Mouse (Mus musculus) liver, postnatal 0 days (tissue): ENCODE measurements around the gene Nav2. TPM values are rescaled to one million over a fixed set of nuclear protein-coding genes. Genes with fewer than 3 reads are reported as not detected.

ENCODE experiments used
- ATAC-seq: fragments of 200-750 bp; cut with Nextera tagmentation; 2 replicates; pipeline ENCODE4 v1.8.0; 2017; ENCODE audit warnings: mild to moderate bottlenecking, moderate library complexity
- DNase-seq: peaks from one replicate; pipeline ENCODE4 v3.0.0-alpha.2; 2016
- H3K27ac ChIP-seq: fragments of 300-500 bp; sonication (generic); 2 replicates; pipeline ENCODE4 v1.5.1; 2014; ENCODE audit warnings: antibody characterized with exemption, moderate library complexity, mild to moderate bottlenecking, low read depth
- H3K27me3 ChIP-seq: fragments of 300-500 bp; sonication (generic); 2 replicates; pipeline ENCODE4 v1.6.1; 2014; ENCODE audit warnings: low read length, control low read depth, mixed read lengths; ENCODE audit not compliant: insufficient read depth
- H3K36me3 ChIP-seq: fragments of 300-500 bp; sonication (generic); replicated peaks from 2 replicates; pipeline ENCODE4 v1.6.1; 2014; ENCODE audit warnings: mild to moderate bottlenecking, control low read depth, low read length, moderate library complexity, mixed read lengths; ENCODE audit not compliant: insufficient read depth
- H3K4me1 ChIP-seq: fragments of 300-500 bp; sonication (generic); 2 replicates; pipeline ENCODE4 v1.6.1; 2014; ENCODE audit warnings: antibody characterized with exemption, mild to moderate bottlenecking, control low read depth; ENCODE audit not compliant: insufficient read depth
- H3K4me2 ChIP-seq: fragments of 300-500 bp; sonication (generic); 2 replicates; pipeline ENCODE4 v1.6.1; 2014; ENCODE audit warnings: low read depth, mild to moderate bottlenecking, low read length, moderate library complexity, mixed read lengths
- H3K4me3 ChIP-seq: fragments of 300-500 bp; sonication (generic); 2 replicates; pipeline ENCODE4 v1.5.1; 2014; ENCODE audit warnings: low read depth, low read length
- H3K9ac ChIP-seq: fragments of 300-500 bp; sonication (generic); replicated peaks from 2 replicates; pipeline ENCODE4 v1.6.1; 2014; ENCODE audit warnings: mild to moderate bottlenecking, moderate library complexity
- H3K9me3 ChIP-seq: fragments of 300-500 bp; sonication (generic); 2 replicates; pipeline ENCODE4 v1.6.1; 2016; ENCODE audit warnings: mild to moderate bottlenecking, control low read depth, low read length, mixed read lengths
- CTCF ChIP-seq: sonication (generic); IDR thresholded peaks from 2 replicates; pipeline ENCODE4 v1.5.1; 2016; ENCODE audit warnings: antibody characterized with exemption, low read depth
- EP300 ChIP-seq: IDR thresholded peaks from 2 replicates; pipeline ENCODE4 v1.6.1; 2016; ENCODE audit warnings: antibody characterized with exemption, low read depth, mild to moderate bottlenecking
- WGBS: fragments of 180-500 bp; shearing (Covaris S2); extraction: QIAGEN DNeasy Blood & Tissue Kit; methylation state at CpG from one replicate; pipeline ENCODE4 v1.1.7; 2014; ENCODE audit not compliant: insufficient replicate concordance; 5-methylcytosine and 5-hydroxymethylcytosine counted together
- polyA plus RNA-seq: library from polyadenylated mRNA; unstranded; fragments of >200 nt; fragmentation: Nextera tagmentation; extraction: Ambion mirVana; gene quantifications from 2 replicates; pipeline ENCODE4 v1.2.1, GENCODE M21; 2015

Nav2 gene
- polyA plus RNA-seq, 1 experiment from 2014 or later: 3.3 TPM

DNA sequence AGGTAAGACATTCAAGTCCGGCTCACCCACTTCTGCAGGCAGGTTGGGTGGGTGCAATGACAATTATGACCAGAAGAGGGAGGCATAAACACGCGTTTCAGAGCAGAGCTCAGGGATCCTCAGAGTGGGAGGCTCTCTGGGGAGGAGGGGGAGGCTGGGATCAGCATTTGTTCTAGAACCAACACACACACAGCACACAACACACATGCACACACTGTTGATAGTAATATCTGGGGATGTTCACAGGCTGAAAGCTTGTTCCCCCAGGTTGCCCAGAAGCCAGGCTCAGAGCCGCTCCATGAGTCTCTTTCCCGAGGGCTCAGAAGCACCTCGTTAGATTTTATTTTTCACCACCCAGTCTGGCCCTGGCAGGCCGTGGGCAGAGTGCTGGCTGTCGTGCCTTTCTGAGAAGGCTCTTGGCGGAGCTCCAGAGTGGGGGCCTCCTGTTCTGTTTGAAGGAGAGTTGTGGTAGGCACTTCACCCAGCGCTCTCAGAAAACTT, 224.4 kb downstream of the Nav2 start:
- 37% methylated on average over 10 of the region's 10 CpGs for WGBS
- TF ChIP-seq CTCF (peak; percentile 95), EP300 (no peak)
- no peaks in the 10 kb centered on the region for H3K36me3 ChIP-seq
- H3K4me3 ChIP-seq: no peak overlapping the region
- no peak overlapping the region for H3K9ac ChIP-seq
- H3K4me1 ChIP-seq: no peaks in the 10 kb centered on the region
- DNase-seq: peak; percentile 71
- H3K9me3 ChIP-seq: no peaks in the 10 kb centered on the region
- no peak overlapping the region for H3K27ac ChIP-seq
- no peaks in the 10 kb centered on the region for H3K27me3 ChIP-seq
- peak; percentile 33; the same call in 1 of the 2 replicates for ATAC-seq
- H3K4me2 ChIP-seq: no peak overlapping the region

DNA sequence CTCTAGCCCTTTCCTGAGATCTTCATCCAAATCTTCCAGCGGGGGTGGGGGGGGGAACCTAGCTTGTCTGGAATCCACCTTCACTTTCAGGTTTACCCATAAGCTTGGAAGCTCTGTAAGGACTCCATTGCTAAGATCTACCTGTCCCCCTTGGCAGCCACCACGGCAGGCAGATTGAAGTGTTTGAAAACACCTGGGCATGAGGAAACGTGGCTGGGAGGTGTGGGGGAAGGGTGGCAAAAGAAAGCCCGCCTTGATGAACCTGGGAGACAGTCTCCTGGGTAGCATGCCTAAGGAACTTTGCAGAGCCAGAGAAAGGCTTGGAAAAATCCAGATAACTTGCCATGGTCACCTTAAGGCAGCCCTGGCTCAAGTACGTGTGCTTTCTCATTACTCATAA, 225.9 kb downstream of the Nav2 start:
- H3K27ac ChIP-seq: no peak overlapping the region
- DNase-seq (no peak), ATAC-seq (no peak)
- no peak overlapping the region for H3K4me2 ChIP-seq
- WGBS: 63% methylated on average over 5 of the region's 5 CpGs
- no peaks in the 10 kb centered on the region for H3K27me3 ChIP-seq
- TF ChIP-seq CTCF (no peak), EP300 (no peak)
- H3K9me3 ChIP-seq: no peaks in the 10 kb centered on the region
- no peak overlapping the region for H3K9ac ChIP-seq
- no peaks in the 10 kb centered on the region for H3K36me3 ChIP-seq
- H3K4me1 ChIP-seq: no peaks in the 10 kb centered on the region
- H3K4me3 ChIP-seq: no peak overlapping the region

DNA sequence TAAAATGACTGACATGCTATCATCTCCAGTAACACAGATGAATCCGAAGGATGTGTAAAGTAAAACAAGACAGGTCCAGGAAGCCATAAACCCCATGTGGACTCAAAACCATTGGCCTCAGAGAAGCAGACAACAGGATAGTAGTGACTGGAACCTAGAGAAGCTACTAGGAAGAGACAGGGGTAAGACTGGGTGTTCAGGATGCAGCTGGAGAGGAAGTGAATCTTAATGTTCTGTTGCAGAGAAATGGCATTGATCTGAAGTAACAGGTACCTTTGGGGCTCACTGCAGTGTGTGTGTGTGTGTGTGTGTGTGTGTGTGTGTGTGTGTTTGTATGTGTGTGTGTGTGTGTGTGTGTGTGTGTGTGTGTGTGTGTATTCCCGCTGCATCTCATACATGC, 231.2 kb downstream of the Nav2 start:
- Histone ChIP-seq H3K4me2 (no peak overlapping the region), H3K9ac (no peak overlapping the region), H3K36me3 (no peaks in the 10 kb centered on the region), H3K4me3 (no peak overlapping the region), H3K27ac (no peak overlapping the region), H3K27me3 (no peaks in the 10 kb centered on the region), H3K4me1 (no peaks in the 10 kb centered on the region), H3K9me3 (no peaks in the 10 kb centered on the region)
- DNase-seq (no peak), ATAC-seq (no peak)
- TF ChIP-seq CTCF: no peak
- no peak for TF ChIP-seq EP300
- 62% methylated on average over 2 of the region's 2 CpGs for WGBS

DNA sequence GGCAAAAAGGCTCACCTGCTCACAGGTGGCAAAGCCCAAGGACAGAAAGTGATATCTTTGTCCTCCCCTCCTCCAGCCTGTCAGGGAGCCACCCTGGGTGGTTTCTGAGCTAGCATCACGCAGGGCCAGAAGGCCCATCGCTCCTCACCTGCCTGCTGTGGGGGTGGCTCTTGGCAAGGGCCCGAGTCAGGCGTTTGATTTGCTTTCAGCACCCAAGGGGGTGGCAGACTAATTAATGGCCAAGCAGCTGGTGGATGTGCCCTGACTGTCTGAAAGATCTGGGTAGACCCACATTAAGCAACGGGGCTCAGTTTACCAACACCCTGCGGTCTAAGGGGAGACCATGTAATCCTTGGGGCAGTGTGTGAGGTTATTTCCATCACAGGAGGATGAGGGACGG, 235.4 kb downstream of the Nav2 start:
- Histone ChIP-seq H3K27ac (no peak overlapping the region), H3K9me3 (no peaks in the 10 kb centered on the region), H3K4me1 (no peaks in the 10 kb centered on the region), H3K36me3 (no peaks in the 10 kb centered on the region), H3K4me3 (no peak overlapping the region), H3K9ac (no peak overlapping the region), H3K27me3 (no peaks in the 10 kb centered on the region), H3K4me2 (no peak overlapping the region)
- ATAC-seq: no peak
- TF ChIP-seq CTCF (no peak), EP300 (no peak)
- DNase-seq: no peak
- 64% methylated on average over 7 of the region's 7 CpGs for WGBS

DNA sequence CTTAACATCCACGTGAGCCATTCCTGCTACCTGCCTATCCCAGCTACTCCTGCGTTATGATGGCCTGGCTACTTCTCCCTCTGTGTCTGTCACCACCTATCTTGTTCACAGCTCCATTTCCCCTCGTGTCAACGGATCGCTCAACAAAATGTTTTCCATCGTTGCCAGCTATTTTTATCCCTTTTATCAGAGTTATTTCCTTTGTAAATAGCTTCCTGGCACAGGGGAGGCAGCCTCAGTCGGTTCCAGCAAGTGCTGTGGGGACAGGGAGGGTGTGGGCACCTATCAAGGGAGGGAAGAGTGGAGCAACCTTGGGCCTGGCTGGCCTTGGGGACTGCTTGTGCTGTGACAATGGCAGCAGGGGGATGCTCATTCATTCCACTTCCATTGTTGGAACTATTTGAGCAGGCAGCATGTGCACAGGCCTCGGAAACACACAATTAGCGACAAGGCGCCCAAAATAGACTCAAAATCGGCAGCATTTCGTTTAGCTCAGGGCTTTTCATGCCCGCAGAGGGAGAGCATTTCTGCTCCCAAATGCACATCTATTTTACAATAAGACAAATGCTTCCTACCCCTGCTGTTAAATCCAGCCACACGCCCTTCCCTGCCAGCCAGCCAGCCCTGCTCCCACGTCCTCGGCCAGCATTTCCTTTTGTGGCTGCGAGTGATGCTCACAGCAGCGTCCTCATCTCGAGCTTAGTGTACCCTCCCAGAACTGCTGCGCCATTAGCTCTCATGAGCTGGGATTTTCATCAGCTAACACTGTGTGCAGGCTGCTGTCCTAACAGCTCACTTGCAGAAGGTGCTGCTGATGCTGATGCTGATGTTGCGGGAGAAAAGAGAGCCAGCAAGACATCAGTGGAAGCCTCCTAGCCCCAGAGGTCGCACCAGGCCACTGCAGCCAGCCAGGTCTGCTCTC, 237.5 kb downstream of the Nav2 start:
- ATAC-seq (peak; percentile 43; the same call in 1 of the 2 replicates), DNase-seq (no peak)
- no peaks in the 10 kb centered on the region for H3K9me3 ChIP-seq
- 39% methylated on average over 22 of the region's 22 CpGs for WGBS
- no peak overlapping the region for H3K27ac ChIP-seq
- H3K9ac ChIP-seq: no peak overlapping the region
- H3K4me1 ChIP-seq: no peaks in the 10 kb centered on the region
- H3K27me3 ChIP-seq: no peaks in the 10 kb centered on the region
- H3K4me2 ChIP-seq: no peak overlapping the region
- no peaks in the 10 kb centered on the region for H3K36me3 ChIP-seq
- no peak overlapping the region for H3K4me3 ChIP-seq
- no peak for TF ChIP-seq EP300
- TF ChIP-seq CTCF: no peak

DNA sequence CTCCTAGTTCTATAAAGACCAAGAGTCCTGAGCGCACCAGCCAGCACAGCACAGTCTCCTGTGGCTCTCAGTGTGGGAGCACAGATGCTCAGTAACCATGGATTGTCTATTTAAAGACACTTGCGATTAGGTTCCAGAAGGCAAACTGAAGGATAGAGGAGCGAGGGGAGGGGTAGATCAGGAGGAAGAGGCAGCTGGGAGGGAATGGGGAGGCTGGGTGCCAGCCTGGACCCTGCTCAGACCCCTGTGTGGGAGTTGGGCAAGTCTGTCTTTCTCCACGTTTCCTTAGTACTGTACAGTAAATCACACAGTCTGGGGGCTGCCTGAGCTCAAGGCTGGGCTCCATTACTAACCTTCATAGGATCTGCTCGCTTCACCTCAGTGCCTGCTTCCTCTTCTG, 243.8 kb downstream of the Nav2 start:
- Histone ChIP-seq H3K4me2 (no peak overlapping the region), H3K9me3 (no peaks in the 10 kb centered on the region), H3K9ac (no peak overlapping the region), H3K27ac (no peak overlapping the region), H3K4me1 (no peaks in the 10 kb centered on the region), H3K36me3 (no peaks in the 10 kb centered on the region), H3K27me3 (no peaks in the 10 kb centered on the region), H3K4me3 (no peak overlapping the region)
- 55% methylated on average over 5 of the region's 5 CpGs for WGBS
- no peak for DNase-seq
- no peak for ATAC-seq
- no peak for TF ChIP-seq CTCF
- TF ChIP-seq EP300: no peak
